Mouse (Mus musculus) monocyte, adult 5-6 weeks (primary cell): ENCODE results near the gene Mul1. TPM values are rescaled to one million over a fixed set of nuclear protein-coding genes. Genes with fewer than 3 reads are reported as not detected.

Experiments
- ATAC-seq: fragments of 153-309, 156-312 bp; replicated peaks from 2 replicates; pipeline ENCODE4 v1.8.0; 2017; ENCODE audit warnings: mild to moderate bottlenecking; ENCODE audit not compliant: low TSS enrichment, insufficient number of reproducible peaks, severe bottlenecking, poor library complexity, low FRiP score
- total RNA-seq: library from RNA; stranded (forward); fragments of 200-1000, 200-491, 200-594 nt; gene quantifications from 3 replicates; pipeline ENCODE4 v1.2.3, GENCODE M21; 2017

Gene Mul1
- total RNA-seq, 1 experiment from 2014 or later = 10.8 TPM

GRCm38 (mm10) chr4:138455956-138456341, 21.5 kb downstream of the Mul1 start:
- ATAC-seq = peak; percentile 67

- ATAC-seq = no peak
These were observed 22.1 kb downstream of the Mul1 start for GRCm38 (mm10) chr4:138456536-138456935.

GRCm38 (mm10) chr4:138457091-138457490, 22.6 kb downstream of the Mul1 start:
- ATAC-seq = no peak

- ATAC-seq = no peak
These were observed 23.7 kb downstream of the Mul1 start for GRCm38 (mm10) chr4:138458171-138458570.

- ATAC-seq = no peak
These were observed 24.4 kb downstream of the Mul1 start for GRCm38 (mm10) chr4:138458735-138459440.

GRCm38 (mm10) chr4:138459775-138460174, 25.3 kb downstream of the Mul1 start:
- no peak for ATAC-seq

GRCm38 (mm10) chr4:138460910-138461309, 26.4 kb downstream of the Mul1 start:
- ATAC-seq = no peak

- no peak for ATAC-seq
These were observed 27.0 kb downstream of the Mul1 start for GRCm38 (mm10) chr4:138461471-138461870.

- ATAC-seq = no peak
These were observed 28.7 kb downstream of the Mul1 start for GRCm38 (mm10) chr4:138462971-138463831.

- ATAC-seq = peak; percentile 90
These were observed 29.5 kb downstream of the Mul1 start for GRCm38 (mm10) chr4:138463832-138464487.

GRCm38 (mm10) chr4:138464667-138465353, 30.3 kb downstream of the Mul1 start:
- ATAC-seq = no peak

GRCm38 (mm10) chr4:138465446-138465845, 31.0 kb downstream of the Mul1 start:
- ATAC-seq = no peak

GRCm38 (mm10) chr4:138466690-138467089, 32.2 kb downstream of the Mul1 start:
- no peak for ATAC-seq

GRCm38 (mm10) chr4:138467451-138467850, 33.0 kb downstream of the Mul1 start:
- no peak for ATAC-seq

- ATAC-seq = no peak
These were observed 34.6 kb downstream of the Mul1 start for GRCm38 (mm10) chr4:138469080-138469479.

- no peak for ATAC-seq
These were observed 36.8 kb downstream of the Mul1 start for GRCm38 (mm10) chr4:138471241-138471640.

GRCm38 (mm10) chr4:138479595-138479994, 45.1 kb downstream of the Mul1 start:
- ATAC-seq = no peak

GRCm38 (mm10) chr4:138480962-138481361, 46.5 kb downstream of the Mul1 start:
- no peak for ATAC-seq

GRCm38 (mm10) chr4:138482721-138483120, 48.2 kb downstream of the Mul1 start:
- no peak for ATAC-seq
